ENCODE assay signal across 17 mouse cellular contexts in genomic region chr8:56518848-56519247, GRCm38 (mm10).
"Had no signal": no experiment of that assay in that cellular context is flagged by ENCODE, and none has a peak within 500 bp of the region (broad histone marks: within the 10 kb centered on the region; RNA-seq: fewer than 3 reads in every experiment).

No protein-coding gene starts in this region.

- H3K4me3 ChIP-seq: lung, embryonic 15.5 days; megakaryocyte, embryonic 14.5 days; midbrain, embryonic 13.5 days; midbrain, embryonic 15.5 days; neural tube, embryonic 12.5 days; stomach, embryonic 15.5 days had no signal

- H3K27me3 ChIP-seq: lung, embryonic 15.5 days; midbrain, embryonic 13.5 days; midbrain, embryonic 15.5 days; neural tube, embryonic 12.5 days; stomach, embryonic 15.5 days had no signal

- H3K36me3 ChIP-seq: lung, embryonic 15.5 days; midbrain, embryonic 13.5 days; midbrain, embryonic 15.5 days; neural tube, embryonic 12.5 days; stomach, embryonic 15.5 days had no signal

- DNase-seq: lung, adult 2 months; lung, postnatal 14 days; lung, postnatal 36 days; right cerebral cortex, postnatal 14 days; thymus, adult 2 months; thymus, postnatal 25 days; thymus, postnatal 4 days had no signal

- H3K4me2 ChIP-seq: lung, embryonic 15.5 days; midbrain, embryonic 11.5 days; midbrain, embryonic 13.5 days; midbrain, embryonic 15.5 days; neural tube, embryonic 12.5 days; stomach, embryonic 15.5 days had no signal

- H3K9ac ChIP-seq: lung, embryonic 15.5 days; midbrain, embryonic 13.5 days; midbrain, embryonic 15.5 days; neural tube, embryonic 12.5 days; stomach, embryonic 15.5 days had no signal

- H3K4me1 ChIP-seq: lung, embryonic 15.5 days; megakaryocyte, embryonic 14.5 days; midbrain, embryonic 13.5 days; midbrain, embryonic 15.5 days; neural tube, embryonic 12.5 days; stomach, embryonic 15.5 days had no signal

- ATAC-seq: lung, postnatal 0 days; midbrain, embryonic 13.5 days; midbrain, embryonic 15.5 days had no signal

- H3K27ac ChIP-seq: lung, embryonic 15.5 days; macrophage; midbrain, embryonic 13.5 days; midbrain, embryonic 15.5 days; neural tube, embryonic 12.5 days; stomach, embryonic 15.5 days; stomach, postnatal 0 days had no signal

- H3K9me3 ChIP-seq: lung, embryonic 15.5 days; midbrain, embryonic 13.5 days; midbrain, embryonic 15.5 days; neural tube, embryonic 12.5 days; stomach, embryonic 15.5 days had no signal
